Mouse (Mus musculus) T-helper 17 cell (primary cell): Measurements from ENCODE around the gene Nlgn3.
"Not testable (repeated sequence)": the region's sequence is repeated elsewhere in the genome, so short reads cannot be mapped to it uniquely, and the experiment has no call there.

ENCODE experiments used
- in situ Hi-C, 2 experiments: fragments of 300-600 bp; cut with MboI, MseI; formaldehyde crosslinking; loops; 1 replicate in 1 of 2; 2 replicates in 1 of 2; pipeline ENCODE4 v1.15.1; 2025; ENCODE audit warnings: high pct_unique_total_duplicates in 2 of 2

Nlgn3 gene

DNA sequence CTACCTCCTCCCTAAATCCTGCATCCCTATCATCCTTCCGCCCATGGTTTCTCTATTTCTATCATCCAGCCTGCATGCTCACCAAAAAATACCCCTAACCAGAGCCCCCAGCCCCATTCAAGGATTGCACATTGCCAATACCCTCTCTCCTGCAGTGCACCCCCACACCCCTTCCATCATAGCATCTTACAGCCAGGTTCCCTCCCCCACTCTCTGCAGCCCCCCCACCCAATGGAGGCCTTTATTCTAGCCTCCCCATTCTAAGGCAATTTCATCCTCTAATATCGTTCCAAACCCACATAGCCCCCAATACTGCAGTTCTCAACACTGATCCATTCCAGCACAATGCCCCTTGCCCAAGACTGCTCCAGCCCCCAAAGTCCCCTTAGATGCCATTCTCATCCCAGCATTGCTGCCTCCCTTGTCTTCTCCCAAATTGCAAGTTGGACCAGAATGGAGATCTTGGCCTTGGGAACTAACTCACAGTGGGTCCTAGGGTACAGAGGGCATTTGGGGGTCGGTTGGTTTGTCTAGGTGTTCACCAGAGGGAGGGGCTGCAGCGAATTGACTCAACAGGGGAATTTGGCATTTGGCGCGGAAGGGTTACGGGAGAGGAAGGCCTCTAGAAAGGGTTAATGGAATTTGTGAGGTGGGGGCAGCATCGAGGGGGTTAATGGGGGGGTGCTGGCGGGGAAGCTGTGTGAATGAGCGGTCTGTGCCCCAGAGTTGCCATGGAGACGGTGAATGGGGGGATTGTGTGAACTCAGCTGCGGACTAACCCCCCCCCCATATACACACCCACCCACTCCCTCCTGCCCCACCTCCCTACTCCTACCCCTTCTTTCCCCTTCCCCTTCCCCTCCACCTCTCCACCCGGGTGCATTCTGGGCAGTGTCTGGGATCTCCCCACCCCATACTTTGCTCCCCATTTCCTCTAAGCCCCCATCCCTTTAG is 782 bp downstream of the Nlgn3 start:
- in situ Hi-C loops, result no loop called here

GRCm38 (mm10) chrX:101300427-101301030 is 1.6 kb downstream of the Nlgn3 start:
- in situ Hi-C loops, result no loop called here

- in situ Hi-C loops, result no loop called here
These were observed 2.7 kb downstream of the Nlgn3 start for GRCm38 (mm10) chrX:101301654-101302053.

- in situ Hi-C loops, result no loop called here
These were observed 5.7 kb downstream of the Nlgn3 start for GRCm38 (mm10) chrX:101304646-101305045.

- in situ Hi-C loops, result no loop called here
These were observed 10.3 kb downstream of the Nlgn3 start for GRCm38 (mm10) chrX:101309299-101309698.

GRCm38 (mm10) chrX:101313625-101314359 is 14.8 kb downstream of the Nlgn3 start:
- in situ Hi-C loops, result no loop called here

DNA sequence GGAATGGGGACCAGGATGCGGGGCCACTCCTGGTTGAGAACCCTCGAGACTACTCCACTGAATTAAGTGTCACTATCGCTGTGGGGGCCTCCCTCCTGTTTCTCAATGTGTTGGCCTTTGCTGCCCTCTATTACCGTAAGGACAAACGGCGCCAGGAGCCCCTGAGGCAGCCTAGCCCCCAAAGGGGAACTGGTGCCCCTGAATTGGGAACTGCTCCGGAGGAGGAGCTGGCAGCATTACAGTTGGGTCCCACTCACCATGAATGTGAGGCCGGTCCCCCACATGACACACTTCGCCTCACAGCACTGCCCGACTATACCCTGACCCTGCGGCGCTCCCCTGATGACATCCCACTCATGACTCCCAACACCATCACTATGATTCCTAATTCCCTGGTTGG is 20.8 kb downstream of the Nlgn3 start:
- in situ Hi-C loops, result no loop called here

DNA sequence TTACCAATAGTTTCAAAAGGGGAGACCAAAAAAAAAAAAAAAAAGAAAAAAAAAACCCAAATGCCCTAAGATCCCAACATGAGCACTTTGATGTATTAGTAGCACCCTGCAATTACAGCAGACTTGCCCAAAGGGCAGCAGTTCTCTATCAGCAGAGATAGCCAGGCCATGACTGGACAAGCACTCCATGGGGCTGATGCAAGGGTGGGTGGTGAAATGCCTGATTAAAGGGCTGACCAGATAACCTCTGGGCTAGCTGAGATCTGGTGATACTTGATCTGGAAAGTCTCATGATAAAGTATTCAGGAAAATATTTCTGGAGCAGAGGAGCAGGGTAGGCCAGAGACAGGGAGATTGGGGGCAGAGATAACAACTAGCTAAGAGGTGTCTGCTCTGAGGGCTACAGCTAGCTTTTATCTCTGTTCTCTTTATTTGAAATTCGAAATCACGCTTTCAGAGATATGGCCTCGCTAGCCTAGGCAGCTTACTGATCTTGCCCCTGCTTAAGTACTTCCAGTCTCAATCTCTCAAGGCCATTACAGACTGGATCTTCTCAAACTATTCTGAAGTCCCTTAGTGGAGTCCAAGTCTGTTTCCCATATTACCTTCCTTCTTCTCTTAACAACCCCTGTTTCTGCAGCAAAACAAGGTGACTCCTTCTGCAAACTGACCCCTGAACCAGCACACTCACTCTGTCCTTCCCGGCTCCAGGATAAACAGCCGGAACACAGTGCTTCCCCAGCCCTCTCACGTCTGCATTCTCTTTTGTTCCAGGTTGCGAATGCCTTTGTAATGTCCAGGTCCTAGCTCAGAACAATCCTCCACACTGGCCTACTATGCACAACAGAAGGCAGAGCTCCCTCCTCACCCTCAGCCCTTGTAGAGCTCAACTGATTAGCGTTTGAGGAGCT is 27.3 kb downstream of the Nlgn3 start:
- in situ Hi-C loops, result no loop called here

DNA sequence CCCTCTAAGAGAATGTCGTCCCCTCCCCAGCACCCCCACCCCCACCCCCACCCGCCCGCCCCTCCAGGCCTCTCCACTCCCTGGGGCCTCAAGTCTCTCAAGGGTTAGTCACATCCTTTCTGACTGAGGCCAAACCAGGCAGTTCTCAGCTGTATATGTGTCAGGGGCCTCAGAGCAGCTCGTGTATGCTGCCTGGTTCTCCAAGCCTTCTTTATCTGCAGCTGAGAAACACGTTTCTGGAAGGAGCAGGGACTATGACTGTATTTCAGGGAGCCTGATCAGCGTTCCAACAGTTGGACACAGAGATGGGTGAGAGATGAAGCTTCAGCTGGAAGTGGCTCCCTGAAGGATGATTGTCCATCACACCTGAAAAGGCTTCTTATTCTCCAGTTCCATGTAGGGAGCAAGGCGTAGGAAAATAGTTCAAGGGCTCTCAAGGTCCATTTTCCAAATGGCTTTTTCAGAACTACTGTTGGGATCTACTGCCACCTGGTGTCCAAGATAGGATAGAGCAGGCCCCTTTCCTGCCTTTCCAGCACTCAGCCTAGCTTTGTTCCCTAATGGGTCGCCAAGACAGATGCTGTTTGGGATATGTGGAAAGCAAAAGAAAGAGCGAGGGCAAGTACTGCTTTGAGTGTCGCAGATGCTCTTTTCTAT is 30.5 kb downstream of the Nlgn3 start:
- in situ Hi-C loops, result loop anchor here (5.0 kb wide), 2 partner anchors 72 to 197 kb away; no protein-coding TSS in a partner anchor

DNA sequence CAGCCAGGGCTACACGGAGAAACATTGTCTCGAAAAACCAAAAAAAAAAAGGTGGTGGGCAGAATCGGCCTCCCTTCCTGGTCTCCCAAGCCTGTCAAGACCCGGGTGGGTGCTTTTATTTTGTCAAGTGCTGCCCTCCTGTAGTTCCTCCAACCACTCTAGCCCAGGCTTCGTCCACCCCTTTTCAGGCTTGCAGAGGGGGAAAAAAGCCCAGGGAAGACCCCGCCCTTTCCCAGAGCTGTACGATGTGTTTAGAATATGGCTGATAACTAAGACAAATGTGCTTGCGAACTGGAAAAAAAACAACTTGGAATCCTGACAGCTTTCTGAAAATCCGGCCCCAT is 33.0 kb downstream of the Nlgn3 start:
- in situ Hi-C loops, result loop anchor here (5.0 kb wide), 2 partner anchors 75 to 200 kb away; no protein-coding TSS in a partner anchor

GRCm38 (mm10) chrX:101332375-101333211 is 33.6 kb downstream of the Nlgn3 start:
- in situ Hi-C loops, result loop anchor here (5.0 kb wide), 2 partner anchors 75 to 200 kb away; no protein-coding TSS in a partner anchor

DNA sequence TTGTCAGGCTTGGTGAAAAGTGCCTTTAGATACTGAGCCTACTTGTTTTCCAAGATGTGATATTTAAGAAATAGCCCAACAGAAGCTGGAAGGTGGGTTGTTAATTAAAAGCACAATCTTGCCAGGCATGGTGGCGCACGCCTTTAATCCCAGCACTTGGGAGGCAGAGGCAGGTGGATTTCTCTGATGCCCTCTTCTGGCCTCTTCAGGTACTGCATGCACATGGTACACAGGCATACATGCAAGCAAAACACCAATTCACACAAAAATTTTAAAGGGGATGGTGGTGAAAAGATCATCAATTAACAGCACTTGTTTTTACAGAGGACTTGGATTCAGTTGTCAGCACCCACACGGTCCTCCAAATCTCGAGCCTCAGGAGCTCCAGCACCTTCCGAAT is 35.6 kb downstream of the Nlgn3 start:
- in situ Hi-C loops, result loop anchor here (5.0 kb wide), 2 partner anchors 77 to 202 kb away; no protein-coding TSS in a partner anchor

GRCm38 (mm10) chrX:101338666-101339065 is 39.7 kb downstream of the Nlgn3 start:
- in situ Hi-C loops, result no loop called here

- in situ Hi-C loops, result not testable (repeated sequence)
These were observed 43.9 kb downstream of the Nlgn3 start for GRCm38 (mm10) chrX:101342837-101343236.

DNA sequence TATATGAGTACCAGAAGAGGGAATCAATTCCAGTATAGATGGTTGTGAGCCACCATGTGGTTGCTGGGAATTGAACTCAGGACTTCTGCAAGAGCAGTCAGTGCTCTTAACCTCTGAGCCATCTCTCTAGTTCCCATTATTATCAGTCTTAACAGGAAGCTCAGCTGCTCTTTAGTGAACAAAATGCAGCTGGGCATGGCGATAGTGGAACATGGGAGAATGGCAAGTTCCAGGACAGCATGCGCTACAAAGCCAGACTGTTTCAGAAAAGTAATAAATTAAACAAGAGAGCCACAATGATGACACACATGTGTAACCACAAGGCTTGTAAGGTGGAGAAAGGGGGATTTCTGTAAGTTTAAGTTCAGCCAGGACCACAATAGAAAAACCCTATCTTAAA is 46.5 kb downstream of the Nlgn3 start:
- in situ Hi-C loops, result no loop called here

GRCm38 (mm10) chrX:101346475-101346874 is 47.5 kb downstream of the Nlgn3 start:
- in situ Hi-C loops, result no loop called here

GRCm38 (mm10) chrX:101351188-101351587 is 52.2 kb downstream of the Nlgn3 start:
- in situ Hi-C loops, result no loop called here

- in situ Hi-C loops, result not testable (repeated sequence)
These were observed 59.9 kb downstream of the Nlgn3 start for GRCm38 (mm10) chrX:101358902-101359301.

DNA sequence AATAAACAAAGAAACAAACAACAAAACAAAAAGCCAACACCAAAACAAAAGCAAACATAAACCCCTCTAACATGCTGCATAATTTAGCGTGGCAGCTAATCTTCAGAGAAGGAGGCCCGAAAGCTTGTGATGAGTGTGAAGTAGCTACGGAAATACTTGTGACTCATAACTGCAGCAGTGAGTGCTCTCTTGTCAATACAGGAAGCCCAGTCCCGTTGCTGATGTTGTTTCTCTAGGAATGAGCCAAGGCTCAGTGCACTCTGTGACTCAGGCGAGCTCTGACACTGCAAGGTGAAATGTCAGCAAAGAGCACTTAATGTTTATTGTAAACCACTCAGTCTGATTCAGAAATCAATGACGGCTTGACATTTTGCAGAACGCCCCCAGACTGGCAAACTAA is 70.0 kb downstream of the Nlgn3 start:
- in situ Hi-C loops, result no loop called here

DNA sequence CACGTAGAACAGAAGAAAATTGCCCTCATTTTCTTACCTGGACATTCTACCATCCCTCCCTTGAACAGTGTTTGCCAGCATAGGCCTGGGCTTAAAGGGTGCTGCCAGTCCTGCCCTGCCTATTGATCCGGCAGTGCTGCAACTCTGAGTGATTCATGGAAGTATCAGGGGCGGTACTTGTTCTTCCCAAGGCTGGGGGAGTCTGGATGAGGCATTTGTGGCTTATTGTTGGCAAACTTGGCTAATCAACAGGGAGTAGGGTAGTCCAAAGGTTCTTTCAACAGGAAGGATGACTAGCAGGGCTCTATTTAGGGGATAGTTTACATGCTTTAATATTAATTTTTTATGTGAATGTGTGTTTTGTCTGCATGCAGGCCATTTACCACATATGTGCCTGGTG is 71.6 kb downstream of the Nlgn3 start:
- in situ Hi-C loops, result no loop called here
